Mouse (Mus musculus) cerebellum, adult 2 months (tissue): Measurements from ENCODE around the gene Ndufa5. TPM values are rescaled to one million over a fixed set of nuclear protein-coding genes. Genes with fewer than 3 reads are reported as not detected.

Experiments
- DNase-seq, 2 experiments: peaks; one replicate each; pipeline ENCODE4 v3.0.0; 2021
- H3K27ac ChIP-seq: fragments of 200-500 bp; 2 replicates; pipeline ENCODE4 v1.5.1; 2012; ENCODE audit warnings: low read length, control low read depth, inconsistent platforms; ENCODE audit not compliant: insufficient read depth
- H3K27me3 ChIP-seq: fragments of 200-500 bp; 2 replicates; pipeline ENCODE4 v1.6.1; 2012; ENCODE audit warnings: inconsistent platforms, mild to moderate bottlenecking, low read length, moderate library complexity; ENCODE audit not compliant: control insufficient read depth, insufficient read depth
- H3K4me1 ChIP-seq: fragments of 200-500 bp; 2 replicates; pipeline ENCODE4 v1.6.1; 2011; ENCODE audit warnings: low read length; ENCODE audit not compliant: control insufficient read depth, insufficient read depth
- H3K4me3 ChIP-seq: fragments of 200-500 bp; replicated peaks from 2 replicates; pipeline ENCODE3; 2011; ENCODE audit warnings: mild to moderate bottlenecking, low read depth, low read length, control low read depth; ENCODE audit not compliant: insufficient read depth
- CTCF ChIP-seq: fragments of 200-500 bp; IDR thresholded peaks from 2 replicates; pipeline ENCODE4 v1.5.1; 2011; ENCODE audit warnings: low read depth, mild to moderate bottlenecking, control low read depth, low read length, moderate library complexity, borderline replicate concordance; ENCODE audit not compliant: insufficient read depth
- POLR2A ChIP-seq: fragments of 200-500 bp; IDR thresholded peaks from 2 replicates; pipeline ENCODE4 v1.6.1; 2011; ENCODE audit warnings: low read length, control low read depth, borderline replicate concordance; ENCODE audit not compliant: insufficient read depth
- WGBS: fragments of 180-500 bp; shearing (Covaris S2); methylation state at CpG from one replicate; pipeline ENCODE4 v1.1.7; 2018; 5-methylcytosine and 5-hydroxymethylcytosine counted together
- polyA plus RNA-seq: library from polyadenylated mRNA; depleted of rRNA; stranded (reverse); fragments of >200 nt; gene quantifications from 2 replicates; pipeline ENCODE4 v1.2.3, GENCODE M21; 2012

The Ndufa5 gene
- polyA plus RNA-seq, 1 experiment, result 146 TPM

DNA sequence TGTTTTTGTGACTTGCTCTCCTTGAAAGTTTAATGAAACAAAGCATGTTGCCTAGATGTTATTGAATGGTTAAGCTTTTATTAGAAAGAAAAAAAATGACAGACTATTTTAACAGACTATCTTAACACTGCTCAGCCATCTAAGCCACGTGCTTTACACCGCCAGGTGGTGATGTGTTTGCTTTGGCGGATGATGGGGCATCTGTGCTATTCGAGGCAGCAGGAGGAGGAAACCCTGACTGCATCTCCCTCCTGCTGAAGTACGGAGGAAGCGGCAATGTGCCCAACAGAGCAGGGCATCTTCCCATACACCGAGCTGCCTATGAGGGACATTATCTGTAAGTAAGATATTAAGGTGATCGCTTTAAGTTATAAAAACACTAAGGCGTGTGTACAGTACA lies 36.3 kb upstream of the Ndufa5 start:
- 32% methylated on average over 9 of the region's 9 CpGs for whole genome bisulfite sequencing
- TF ChIP-seq POLR2A (no peak), CTCF (peak; percentile 18; the same call in 1 of the 2 replicates)
- no peaks in the 10 kb centered on the region for H3K4me1 ChIP-seq
- no peak overlapping the region for H3K27ac ChIP-seq
- no peaks in the 10 kb centered on the region for H3K27me3 ChIP-seq
- no peak overlapping the region for H3K4me3 ChIP-seq
- peak; percentile 43 to 49 for DNase-seq

DNA sequence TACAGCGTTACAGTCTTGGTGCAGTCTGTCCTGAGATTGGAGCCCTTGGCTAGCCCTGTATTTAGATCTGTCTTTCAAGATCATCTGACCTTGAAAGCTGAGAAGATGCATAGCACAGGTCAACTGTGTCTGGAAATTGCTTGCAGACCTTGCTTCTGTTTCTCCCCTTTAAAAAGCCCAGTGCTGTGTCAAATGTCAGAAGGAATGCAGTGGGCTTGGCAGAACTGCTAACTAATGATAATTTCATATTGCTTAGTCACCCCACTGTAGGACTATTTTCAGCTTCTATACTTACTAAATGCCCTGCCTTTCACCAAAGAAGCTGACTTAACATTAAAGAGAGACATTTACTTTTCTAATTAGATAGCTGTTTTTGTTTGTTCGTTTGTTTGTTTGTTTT lies 27.7 kb upstream of the Ndufa5 start:
- H3K27me3 ChIP-seq, result no peaks in the 10 kb centered on the region
- TF ChIP-seq CTCF, result no peak
- TF ChIP-seq POLR2A, result no peak
- H3K27ac ChIP-seq, result no peak overlapping the region
- no peak for DNase-seq
- no peak overlapping the region for H3K4me3 ChIP-seq
- WGBS, result 82% methylated on average over 2 of the region's 2 CpGs
- H3K4me1 ChIP-seq, result no peaks in the 10 kb centered on the region

GRCm38 (mm10) chr6:24554427-24555086 lies 26.7 kb upstream of the Ndufa5 start:
- Histone ChIP-seq H3K4me3 (no peak overlapping the region), H3K27ac (no peak overlapping the region), H3K4me1 (no peaks in the 10 kb centered on the region), H3K27me3 (no peaks in the 10 kb centered on the region)
- no peak for TF ChIP-seq POLR2A
- DNase-seq, result no peak
- WGBS, result 66% methylated on average over 11 of the region's 11 CpGs

DNA sequence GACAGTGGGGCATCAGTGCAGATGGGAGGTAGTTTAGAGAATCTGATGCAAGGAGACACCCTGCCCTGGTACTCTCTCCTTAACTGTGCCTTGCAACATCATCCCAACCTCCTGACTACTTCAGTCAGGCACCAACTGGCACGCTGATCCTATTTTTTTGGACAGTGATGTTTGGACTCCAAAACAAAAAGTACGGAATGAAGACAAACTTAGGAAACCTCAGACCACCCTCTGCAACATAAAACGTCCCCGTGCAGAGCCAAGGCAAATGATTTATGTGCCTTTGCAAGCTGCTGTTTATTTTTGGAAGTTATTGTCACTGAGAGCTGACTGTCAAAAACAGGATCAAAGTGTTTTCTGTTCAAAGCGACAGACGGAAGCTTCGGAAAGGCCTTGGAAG lies 24.2 kb upstream of the Ndufa5 start:
- 78% methylated on average over 7 of the region's 7 CpGs for WGBS
- H3K27me3 ChIP-seq, result no peaks in the 10 kb centered on the region
- TF ChIP-seq POLR2A, result no peak
- TF ChIP-seq CTCF, result no peak
- no peaks in the 10 kb centered on the region for H3K4me1 ChIP-seq
- no peak overlapping the region for H3K4me3 ChIP-seq
- no peak overlapping the region for H3K27ac ChIP-seq
- DNase-seq, result no peak

- no peak for DNase-seq
- Histone ChIP-seq H3K27me3 (no peaks in the 10 kb centered on the region), H3K4me3 (no peak overlapping the region), H3K27ac (no peak overlapping the region), H3K4me1 (no peaks in the 10 kb centered on the region)
- 85% methylated on average over 2 of the region's 2 CpGs for WGBS
- TF ChIP-seq POLR2A (no peak), CTCF (no peak)
Measured at GRCm38 (mm10) chr6:24549801-24550200, 22.0 kb upstream of the Ndufa5 start.

- 89% methylated on average over 1 of the region's 1 CpGs for WGBS
- Histone ChIP-seq H3K4me1 (peaks cover 5% of the 10 kb centered on the region; the same call in 1 of the 2 replicates), H3K4me3 (no peak overlapping the region), H3K27ac (no peak overlapping the region), H3K27me3 (no peaks in the 10 kb centered on the region)
- TF ChIP-seq POLR2A, result no peak
- no peak for TF ChIP-seq CTCF
- DNase-seq, result no peak
Measured at GRCm38 (mm10) chr6:24546716-24547420, 19.1 kb upstream of the Ndufa5 start.

DNA sequence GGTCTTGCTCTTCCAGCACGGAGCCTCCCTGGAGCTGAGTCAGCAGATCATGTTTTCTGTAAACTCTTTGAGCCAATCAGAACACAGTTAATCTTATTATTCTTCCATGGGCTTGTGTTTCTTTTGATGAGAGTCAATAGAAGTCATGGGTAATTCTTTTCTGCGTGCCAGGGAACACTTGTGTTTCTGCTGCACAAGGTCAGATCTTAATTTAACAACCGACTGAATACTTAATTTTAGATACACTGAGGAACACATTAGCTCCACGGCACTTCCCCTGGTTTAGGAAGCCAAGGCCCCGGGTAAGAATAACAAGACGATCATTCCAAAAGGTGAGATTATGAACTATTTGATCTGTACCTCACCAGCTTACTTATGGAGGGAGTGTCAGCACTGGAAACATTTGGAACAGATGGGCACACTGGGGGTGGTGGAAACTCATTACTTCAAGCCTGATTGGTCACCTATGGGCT lies 15.3 kb upstream of the Ndufa5 start:
- DNase-seq, result peak; percentile 44 to 64
- TF ChIP-seq POLR2A (no peak), CTCF (no peak)
- no peak overlapping the region for H3K4me3 ChIP-seq
- peaks cover 5% of the 10 kb centered on the region; the same call in 1 of the 2 replicates for H3K4me1 ChIP-seq
- H3K27ac ChIP-seq, result peak overlapping the region; percentile 28; the same call in 1 of the 2 replicates
- WGBS, result 13% methylated on average over 6 of the region's 6 CpGs
- H3K27me3 ChIP-seq, result no peaks in the 10 kb centered on the region

- Histone ChIP-seq H3K27ac (no peak overlapping the region), H3K27me3 (no peaks in the 10 kb centered on the region), H3K4me1 (peaks cover 5% of the 10 kb centered on the region; the same call in 1 of the 2 replicates), H3K4me3 (no peak overlapping the region)
- TF ChIP-seq CTCF, result no peak
- TF ChIP-seq POLR2A, result no peak
- peak in 1 of 2 experiments; percentile 46 for DNase-seq
Measured at GRCm38 (mm10) chr6:24542393-24542792, 14.6 kb upstream of the Ndufa5 start.
